Mouse (Mus musculus) embryo, embryonic 10.5 days (tissue): Measurements from ENCODE around the gene Ass1.
"Not testable (repeated sequence)": the region's sequence is repeated elsewhere in the genome, so short reads cannot be mapped to it uniquely, and the experiment has no call there.

Experiments
- DNase-seq: peaks from one replicate; pipeline ENCODE4 v3.0.0-alpha.2; 2015; ENCODE audit warnings: low spot score

Ass1 gene

GRCm38 (mm10) chr2:31538745-31539144, 68.7 kb downstream of the Ass1 start:
- DNase-seq = no peak

GRCm38 (mm10) chr2:31541581-31541980, 71.6 kb downstream of the Ass1 start:
- no peak for DNase-seq

GRCm38 (mm10) chr2:31547726-31548125, 77.7 kb downstream of the Ass1 start:
- no peak for DNase-seq

GRCm38 (mm10) chr2:31550503-31550902, 80.5 kb downstream of the Ass1 start:
- peak; percentile 17 for DNase-seq

- not testable (repeated sequence) for DNase-seq
Measured at GRCm38 (mm10) chr2:31551351-31551750, 81.3 kb downstream of the Ass1 start.

GRCm38 (mm10) chr2:31551971-31552370, 82.0 kb downstream of the Ass1 start:
- DNase-seq = no peak

- DNase-seq = no peak
Measured at GRCm38 (mm10) chr2:31554619-31555018, 84.6 kb downstream of the Ass1 start.
